Mouse (Mus musculus) right cerebral cortex, postnatal 14 days (tissue): ENCODE measurements around the gene Dcun1d4.
A peak's percentile ranks its signal among the peaks of the same experiment; 100 is the strongest.

Experiments
- DNase-seq: peaks from one replicate; pipeline ENCODE4 v3.0.0; 2022

Gene Dcun1d4

GRCm38 (mm10) chr5:73500867-73501440 lies 20.2 kb downstream of the Dcun1d4 start:
- no peak for DNase-seq

GRCm38 (mm10) chr5:73502422-73502821 lies 21.6 kb downstream of the Dcun1d4 start:
- DNase-seq: no peak

GRCm38 (mm10) chr5:73503015-73503757 lies 22.4 kb downstream of the Dcun1d4 start:
- DNase-seq: no peak

GRCm38 (mm10) chr5:73511074-73511473 lies 30.3 kb downstream of the Dcun1d4 start:
- DNase-seq: no peak

- DNase-seq: no peak
Measured at GRCm38 (mm10) chr5:73512241-73512640, 31.4 kb downstream of the Dcun1d4 start.

- no peak for DNase-seq
Measured at GRCm38 (mm10) chr5:73512661-73513060, 31.9 kb downstream of the Dcun1d4 start.

- no peak for DNase-seq
Measured at GRCm38 (mm10) chr5:73514202-73514601, 33.4 kb downstream of the Dcun1d4 start.

- DNase-seq: no peak
Measured at GRCm38 (mm10) chr5:73517299-73517698, 36.5 kb downstream of the Dcun1d4 start.

- no peak for DNase-seq
Measured at GRCm38 (mm10) chr5:73518424-73519211, 37.8 kb downstream of the Dcun1d4 start.

GRCm38 (mm10) chr5:73520787-73521186 lies 40.0 kb downstream of the Dcun1d4 start:
- no peak for DNase-seq

- DNase-seq: no peak
Measured at GRCm38 (mm10) chr5:73523227-73523626, 42.4 kb downstream of the Dcun1d4 start.

GRCm38 (mm10) chr5:73524300-73525000 lies 43.6 kb downstream of the Dcun1d4 start:
- no peak for DNase-seq

GRCm38 (mm10) chr5:73532222-73532621 lies 51.4 kb downstream of the Dcun1d4 start:
- no peak for DNase-seq

GRCm38 (mm10) chr5:73532879-73533278 lies 52.1 kb downstream of the Dcun1d4 start:
- DNase-seq: no peak

GRCm38 (mm10) chr5:73537669-73538068 lies 56.9 kb downstream of the Dcun1d4 start:
- DNase-seq: peak; percentile 13

GRCm38 (mm10) chr5:73538586-73539298 lies 57.9 kb downstream of the Dcun1d4 start:
- no peak for DNase-seq

GRCm38 (mm10) chr5:73539848-73540510 lies 59.2 kb downstream of the Dcun1d4 start:
- DNase-seq: peak; percentile 54

- DNase-seq: no peak
Measured at GRCm38 (mm10) chr5:73540511-73540871, 59.7 kb downstream of the Dcun1d4 start.

GRCm38 (mm10) chr5:73544111-73544753 lies 63.4 kb downstream of the Dcun1d4 start:
- DNase-seq: no peak

- no peak for DNase-seq
Measured at GRCm38 (mm10) chr5:73545641-73546040, 64.8 kb downstream of the Dcun1d4 start.

GRCm38 (mm10) chr5:73547252-73547651 lies 66.5 kb downstream of the Dcun1d4 start:
- DNase-seq: no peak
